Mouse (Mus musculus) mouse embryonic stem cell (cell line): ENCODE results near the gene Dexi.

Experiments
- in situ Hi-C, 2 experiments: fragments of 300-500 bp; cut with MboI; formaldehyde crosslinking; loops; 1 replicate in 1 of 2; 3 replicates in 1 of 2; pipeline ENCODE4 v1.14.3; 2019 to 2020; ENCODE audit warnings: low sequenced_read_pairs in 2 of 2, low pct_unique_long_range_greater_than_20kb in 1 of 2, mixed read lengths in 1 of 2; ENCODE audit not compliant: unreplicated experiment in 1 of 2

Gene Dexi

DNA sequence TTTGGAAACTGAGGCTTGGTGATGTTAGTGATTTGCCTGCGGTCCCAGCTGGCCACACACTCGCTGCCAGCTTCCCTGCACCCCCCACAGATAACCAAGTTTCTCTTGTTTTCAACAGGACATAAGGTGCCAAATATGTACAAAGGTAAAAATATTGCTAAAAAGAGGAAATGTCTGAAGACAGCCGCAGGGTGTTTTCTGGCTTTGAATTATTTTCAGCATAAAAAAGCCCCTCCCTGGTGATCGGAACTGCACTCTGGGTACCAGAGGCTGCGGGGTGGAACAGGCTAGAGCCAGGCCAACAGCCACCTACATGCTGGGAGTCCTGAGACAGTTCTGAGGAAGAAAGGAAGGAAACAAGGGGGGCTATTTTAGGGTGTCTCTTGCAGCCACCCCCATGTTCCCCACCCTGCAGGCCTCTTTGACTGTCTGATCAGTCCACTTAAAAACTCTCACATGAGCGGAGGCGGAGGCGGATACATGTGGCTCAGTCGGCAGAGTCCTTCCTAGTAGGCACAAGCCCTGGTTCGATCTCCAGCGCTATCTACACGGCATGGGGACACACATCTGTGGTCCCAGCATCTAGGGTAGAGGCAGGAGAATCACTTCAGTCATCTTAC, 26.8 kb downstream of the Dexi start:
- in situ Hi-C loops, result loop anchor here (5.0 to 25.0 kb wide), 5 partner anchors 94 to 454 kb away; no protein-coding TSS in a partner anchor

- in situ Hi-C loops, result loop anchor here (10.0 to 25.0 kb wide), 2 partner anchors 226 to 449 kb away; no protein-coding TSS in a partner anchor
Observed at GRCm38 (mm10) chr16:10511134-10511520, 31.7 kb downstream of the Dexi start.

- in situ Hi-C loops, result loop anchor here (10.0 to 25.0 kb wide), 2 partner anchors 226 to 448 kb away; no protein-coding TSS in a partner anchor
Observed at GRCm38 (mm10) chr16:10510477-10511133, 32.2 kb downstream of the Dexi start.

DNA sequence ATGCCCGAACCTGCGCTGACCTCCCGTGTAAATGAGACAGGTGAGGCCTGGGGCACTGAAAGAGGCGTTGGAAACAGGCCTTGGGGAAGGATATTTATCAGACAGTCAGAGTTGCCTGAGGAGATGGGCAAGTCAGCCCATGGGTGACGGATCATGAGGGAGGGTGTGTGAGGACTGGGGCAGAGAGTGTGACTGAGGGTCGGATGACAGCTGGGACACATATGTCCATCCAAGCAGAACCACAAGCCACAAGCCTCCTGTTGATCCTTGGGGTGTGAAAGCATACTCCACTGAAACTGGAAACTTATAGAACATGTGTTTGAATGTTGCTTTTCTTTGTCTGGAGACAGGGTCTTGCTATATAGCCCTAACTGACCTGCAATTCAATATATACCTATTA, 34.2 kb downstream of the Dexi start:
- in situ Hi-C loops, result loop anchor here (25.0 kb wide), 1 partner anchor 446 kb away; no protein-coding TSS in a partner anchor

GRCm38 (mm10) chr16:10507445-10507844, 35.4 kb downstream of the Dexi start:
- in situ Hi-C loops, result loop anchor here (25.0 kb wide), 1 partner anchor 445 kb away; no protein-coding TSS in a partner anchor

GRCm38 (mm10) chr16:10503058-10503457, 39.8 kb downstream of the Dexi start:
- in situ Hi-C loops, result loop anchor here (25.0 kb wide), 1 partner anchor 441 kb away; no protein-coding TSS in a partner anchor

GRCm38 (mm10) chr16:10501865-10502264, 41.0 kb downstream of the Dexi start:
- in situ Hi-C loops, result loop anchor here (25.0 kb wide), 1 partner anchor 440 kb away; no protein-coding TSS in a partner anchor

DNA sequence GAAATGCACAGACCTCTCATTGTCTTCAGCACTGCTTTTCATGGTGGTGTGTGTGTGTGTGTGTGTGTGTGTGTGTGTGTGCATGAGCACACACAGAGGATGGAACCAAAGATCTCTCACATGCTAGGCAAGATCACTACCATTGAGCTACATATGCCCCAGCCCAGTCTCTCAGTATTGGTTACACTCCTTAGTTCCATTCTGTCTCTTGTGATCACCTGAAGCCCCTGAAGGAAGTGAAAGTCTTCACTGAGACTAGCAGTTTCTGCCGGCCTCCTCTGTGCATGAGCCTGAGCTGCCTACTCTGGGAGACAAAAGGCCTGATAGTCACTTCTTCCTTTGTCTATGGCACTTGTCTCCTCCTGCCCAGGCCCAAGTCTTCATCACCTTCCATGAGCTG, 43.7 kb downstream of the Dexi start:
- in situ Hi-C loops, result no loop called here

DNA sequence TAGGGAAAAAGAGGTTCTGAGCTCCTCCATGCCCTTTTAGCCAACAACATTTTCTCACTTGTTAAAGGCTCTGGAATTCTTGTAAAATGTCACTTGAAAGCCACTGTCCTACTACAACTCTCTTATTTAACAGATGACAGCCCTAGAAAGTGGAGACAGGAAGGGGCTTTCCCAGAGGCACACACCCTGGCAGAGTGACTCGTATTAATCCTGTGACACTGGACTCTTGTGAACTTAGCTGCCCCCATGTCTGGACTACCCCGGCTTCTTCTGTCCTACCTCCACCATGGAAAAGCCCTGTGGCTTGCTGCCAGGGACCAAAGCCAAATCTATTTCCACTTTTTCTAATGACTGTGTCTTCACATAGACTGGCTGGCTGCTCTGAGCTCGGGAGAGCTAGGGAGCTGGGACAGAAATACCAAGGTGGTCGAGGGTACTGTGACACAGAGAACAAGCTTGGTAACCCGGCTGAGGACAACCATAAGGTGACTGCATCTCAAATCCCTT, 44.7 kb downstream of the Dexi start:
- in situ Hi-C loops, result no loop called here

DNA sequence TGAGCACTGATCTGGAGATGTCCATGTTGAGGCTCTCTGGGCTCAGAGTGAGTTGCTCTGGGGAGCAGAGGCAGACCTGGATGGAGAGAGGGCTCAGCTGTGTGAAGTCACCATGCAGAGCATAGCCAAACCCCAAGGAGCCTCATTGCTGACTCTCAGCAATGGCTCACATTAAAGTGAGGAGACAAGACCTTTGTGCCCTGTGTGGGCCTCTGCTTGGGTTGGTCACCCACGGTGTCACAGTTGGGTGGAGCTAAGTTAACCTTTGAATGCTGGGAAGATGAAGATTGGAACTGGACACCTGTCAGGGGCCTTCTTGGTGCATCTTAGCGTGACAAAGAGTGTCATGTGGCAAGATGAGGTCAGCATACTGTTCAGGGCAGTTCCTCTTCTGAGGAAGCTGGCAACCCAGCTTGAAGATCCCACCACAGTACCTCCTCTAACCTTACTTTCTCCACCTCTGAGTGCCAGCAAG, 47.0 kb downstream of the Dexi start:
- in situ Hi-C loops, result no loop called here

DNA sequence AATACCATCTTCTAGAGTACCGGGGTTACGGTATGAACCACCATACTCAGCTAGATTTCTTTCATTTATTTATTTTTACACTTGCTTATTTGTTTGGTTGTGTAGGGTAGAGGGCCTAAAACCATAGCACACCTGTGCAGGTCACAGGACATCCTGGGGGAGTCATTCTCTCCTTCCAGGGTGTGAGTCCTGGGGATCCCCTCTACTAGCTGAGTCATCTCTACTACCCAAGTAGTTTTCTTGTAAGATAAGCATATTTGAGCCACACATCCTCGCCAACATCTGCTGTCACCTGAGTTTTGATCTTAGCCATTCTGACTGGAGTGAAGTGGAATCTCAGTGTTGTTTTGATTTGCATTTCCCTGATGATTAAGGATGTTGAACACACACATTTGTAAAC, 50.3 kb downstream of the Dexi start:
- in situ Hi-C loops, result no loop called here

DNA sequence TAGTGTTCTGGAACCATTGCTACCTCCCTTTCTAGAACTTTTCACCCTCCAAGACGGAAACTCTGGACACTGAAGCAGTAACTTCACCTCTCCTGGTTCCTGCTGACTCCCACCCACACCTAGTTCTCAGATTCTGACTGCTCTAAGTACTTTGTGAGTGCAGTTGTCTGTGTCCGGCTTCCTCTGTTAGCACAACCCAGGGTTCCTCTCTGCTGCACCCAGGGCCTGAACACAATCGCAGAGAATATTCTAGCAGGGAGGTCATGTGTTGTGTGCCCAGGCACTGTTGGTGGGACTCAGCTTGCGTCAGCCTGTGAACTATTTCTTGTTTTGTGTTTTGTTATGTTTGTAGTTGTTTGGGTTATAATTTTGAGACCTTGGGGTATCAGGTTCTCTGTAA, 51.1 kb downstream of the Dexi start:
- in situ Hi-C loops, result no loop called here

- in situ Hi-C loops, result no loop called here
Observed at GRCm38 (mm10) chr16:10490503-10491150, 52.2 kb downstream of the Dexi start.

- in situ Hi-C loops, result no loop called here
Observed at GRCm38 (mm10) chr16:10489904-10490457, 52.9 kb downstream of the Dexi start.

DNA sequence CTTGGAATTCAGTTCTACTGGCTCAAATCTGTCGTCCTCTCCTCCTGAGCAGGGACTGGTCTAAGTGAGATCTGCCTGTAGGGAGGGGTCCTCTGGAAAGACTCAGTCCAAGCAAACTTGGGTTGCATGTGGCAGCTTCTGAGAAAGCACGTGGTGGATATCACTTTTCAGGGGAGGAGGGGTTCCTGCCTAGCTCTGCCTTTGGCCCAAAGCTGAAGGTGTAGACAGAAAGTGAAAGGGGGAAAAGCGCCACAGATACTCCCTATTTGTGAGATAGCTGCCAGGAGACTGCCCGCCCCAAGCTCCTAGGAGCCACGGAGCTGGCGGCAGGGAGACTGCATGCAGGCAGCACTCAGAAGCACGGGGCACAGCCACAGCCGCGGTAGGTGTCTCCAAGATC, 53.4 kb downstream of the Dexi start:
- in situ Hi-C loops, result no loop called here

DNA sequence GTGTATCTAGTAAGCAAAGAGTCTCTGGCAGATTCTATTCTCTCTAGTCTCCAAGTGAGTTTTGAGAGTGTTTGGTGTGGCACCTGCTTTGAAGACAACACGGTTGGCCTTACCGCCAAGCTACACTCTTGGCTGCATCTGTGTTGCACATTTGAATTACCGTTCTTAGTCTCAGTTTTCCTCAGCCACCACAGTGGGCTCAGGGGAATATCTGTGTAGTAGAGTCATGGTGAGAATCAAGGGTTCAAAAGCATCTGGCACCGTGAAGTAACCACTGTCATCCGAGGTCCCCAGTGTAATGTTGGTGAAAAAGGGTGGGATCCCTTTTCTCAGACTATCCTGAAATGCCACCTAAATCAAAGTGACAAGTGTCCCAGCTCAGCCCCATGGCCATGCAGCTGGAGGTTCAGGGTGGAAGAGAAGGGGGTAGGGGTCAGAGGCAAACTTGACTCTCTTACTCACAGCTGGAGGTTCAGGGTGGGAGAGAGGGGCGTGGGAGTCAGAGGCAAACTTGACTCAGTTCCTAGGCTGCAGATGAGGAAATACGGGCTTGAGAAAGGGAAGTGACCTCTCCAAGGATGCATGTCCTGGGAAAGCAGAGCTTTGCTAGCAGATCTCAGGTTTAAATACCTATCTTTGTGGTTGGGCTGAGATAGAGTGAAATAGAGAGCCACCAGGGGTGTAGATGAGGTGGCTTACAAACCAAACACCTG, 53.9 kb downstream of the Dexi start:
- in situ Hi-C loops, result no loop called here

GRCm38 (mm10) chr16:10487895-10488493, 54.9 kb downstream of the Dexi start:
- in situ Hi-C loops, result no loop called here

GRCm38 (mm10) chr16:10486993-10487392, 55.9 kb downstream of the Dexi start:
- in situ Hi-C loops, result no loop called here
